Mouse (Mus musculus): Measurements from ENCODE around the gene Cyp24a1. TPM values are rescaled to one million over a fixed set of nuclear protein-coding genes. Genes with fewer than 3 reads are reported as not detected.

The Cyp24a1 gene
- polyA plus RNA-seq, 1 experiment from 2014 or later: not detected

- no peak overlapping the region for H3K27ac ChIP-seq (ENCODE audit: low read length)
- H3K27me3 ChIP-seq (replicated peaks; ENCODE audit: insufficient read depth, low read length): peaks cover 3% of the 10 kb centered on the region; the same call in 1 of the 2 replicates
- no peaks in the 10 kb centered on the region for H3K4me1 ChIP-seq (ENCODE audit: insufficient read depth, low read depth, low read length)
- no peak; the same call in 1 of the 2 replicates for ATAC-seq
- WGBS: 24% methylated on average over 8 of the region's 8 CpGs
- no peaks in the 10 kb centered on the region for H3K9me3 ChIP-seq (ENCODE audit: low read length)
- H3K36me3 ChIP-seq (ENCODE audit: insufficient read depth, low read length): no peaks in the 10 kb centered on the region
- peak; percentile 28 for DNase-seq (ENCODE audit: low spot score)
- no peak for TF ChIP-seq CTCF (IDR thresholded peaks at IDR 0.05)
- TF ChIP-seq EP300 (IDR thresholded peaks at IDR 0.05): no peak
- no peak overlapping the region for H3K9ac ChIP-seq (replicated peaks; ENCODE audit: low read depth)
- H3K4me3 ChIP-seq (ENCODE audit: low read depth, low read length): no peak overlapping the region
- no peak overlapping the region for H3K4me2 ChIP-seq (replicated peaks; ENCODE audit: low read depth, low read length)
Measured at GRCm38 (mm10) chr2:170503343-170503742, 6.4 kb upstream of the Cyp24a1 start.

DNA sequence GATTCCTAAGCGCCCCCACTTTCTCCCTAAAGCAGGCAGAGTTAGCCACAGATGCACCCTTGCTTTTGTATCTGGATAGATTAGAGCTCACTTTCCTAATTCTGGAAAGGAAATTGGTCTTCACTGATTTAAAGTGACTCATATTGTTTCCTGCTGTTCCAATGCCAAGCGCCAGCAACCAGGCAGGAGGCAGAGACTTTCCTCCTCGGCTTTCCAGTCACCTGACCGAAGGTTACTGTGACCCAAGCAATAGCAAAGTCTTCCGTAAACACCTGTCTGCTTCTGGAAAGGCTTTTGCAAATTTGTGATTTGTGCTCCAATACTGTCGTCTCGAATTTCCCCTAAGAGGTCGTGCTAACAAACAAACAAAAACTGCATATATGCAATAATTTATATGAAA lies 1.1 kb upstream of the Cyp24a1 start:
- no peak for TF ChIP-seq CTCF (IDR thresholded peaks at IDR 0.05)
- no peak for TF ChIP-seq EP300 (IDR thresholded peaks at IDR 0.05)
- Histone ChIP-seq H3K36me3 (ENCODE audit: insufficient read depth, low read length) (no peaks in the 10 kb centered on the region), H3K4me2 (replicated peaks; ENCODE audit: low read depth, low read length) (no peak overlapping the region), H3K4me3 (ENCODE audit: low read depth, low read length) (no peak overlapping the region), H3K9me3 (ENCODE audit: low read length) (no peaks in the 10 kb centered on the region), H3K4me1 (ENCODE audit: insufficient read depth, low read depth, low read length) (peaks cover 5% of the 10 kb centered on the region; the same call in 1 of the 2 replicates), H3K27me3 (replicated peaks; ENCODE audit: insufficient read depth, low read length) (peaks cover 43% of the 10 kb centered on the region), H3K27ac (ENCODE audit: low read length) (no peak overlapping the region), H3K9ac (replicated peaks; ENCODE audit: low read depth) (no peak overlapping the region)
- DNase-seq (ENCODE audit: low spot score): no peak
- 19% methylated on average over 8 of the region's 8 CpGs for WGBS
- ATAC-seq: no peak

GRCm38 (mm10) chr2:170496154-170496930 lies 603 bp downstream of the Cyp24a1 start, which contains the start of gene Pfdn4:
Gene Pfdn4 (plus strand): TSS chr2:170496428.
- Histone ChIP-seq H3K9me3 (ENCODE audit: low read length) (no peaks in the 10 kb centered on the region), H3K4me2 (replicated peaks; ENCODE audit: low read depth, low read length) (no peak within 1 kb of the TSS), H3K9ac (replicated peaks; ENCODE audit: low read depth) (no peak within 1 kb of the TSS), H3K27ac (ENCODE audit: low read length) (no peak within 1 kb of the TSS), H3K27me3 (replicated peaks; ENCODE audit: insufficient read depth, low read length) (peaks cover 47% of the 10 kb centered on the region), H3K36me3 (ENCODE audit: insufficient read depth, low read length) (no peaks in the 10 kb centered on the region), H3K4me1 (ENCODE audit: insufficient read depth, low read depth, low read length) (peaks cover 5% of the 10 kb centered on the region; the same call in 1 of the 2 replicates), H3K4me3 (ENCODE audit: low read depth, low read length) (no peak within 1 kb of the TSS; the same call in 1 of the 2 replicates)
- WGBS: 2% methylated on average over 46 of the region's 46 CpGs
- ATAC-seq: no peak
- DNase-seq (ENCODE audit: low spot score): peak; percentile 37
- TF ChIP-seq CTCF (IDR thresholded peaks at IDR 0.05) (no peak), EP300 (IDR thresholded peaks at IDR 0.05) (no peak)

DNA sequence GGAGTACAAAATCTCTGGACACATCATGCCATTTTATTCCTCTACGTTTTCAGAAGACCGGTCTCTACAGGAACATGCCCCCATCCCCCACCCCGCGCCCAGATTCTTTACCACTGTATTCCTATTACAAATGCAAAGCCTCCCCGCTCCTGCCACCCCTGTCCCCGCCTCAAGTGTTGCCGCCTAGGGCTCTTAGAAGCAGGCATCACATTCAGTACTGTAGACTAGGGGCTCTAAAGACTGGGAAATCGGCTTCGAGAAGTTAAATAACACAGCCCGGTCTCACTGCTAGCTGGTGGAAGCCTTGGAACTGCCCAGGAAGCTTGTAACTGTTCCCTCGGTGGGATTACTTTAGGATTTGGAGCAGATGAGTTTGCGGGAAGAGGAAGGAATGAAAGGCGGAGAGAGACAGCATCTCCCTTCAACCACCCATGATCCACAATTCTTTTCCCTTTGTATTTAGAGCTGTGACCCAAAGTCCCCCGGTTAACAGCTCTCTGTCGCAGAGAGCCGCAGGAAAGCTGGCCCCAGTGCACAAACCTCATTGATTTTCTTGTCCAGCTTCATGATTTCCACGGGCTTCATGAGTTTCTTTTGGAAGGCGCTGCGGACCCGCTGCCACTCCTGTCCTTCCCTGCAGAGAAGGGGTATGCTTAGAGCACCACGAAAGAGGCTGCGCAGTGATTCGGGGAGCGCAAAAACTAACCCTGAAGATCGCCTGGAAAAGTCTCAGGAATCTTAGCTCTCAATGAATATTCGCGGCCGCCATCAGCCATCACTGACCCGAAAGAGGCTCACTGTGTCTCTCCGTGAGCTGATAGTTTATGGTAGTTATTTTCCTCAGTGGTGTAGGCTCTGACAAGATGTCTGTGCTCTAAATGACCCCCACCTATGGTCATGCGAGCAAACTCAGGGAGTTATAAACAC lies 1.9 kb downstream of the Cyp24a1 start:
- Histone ChIP-seq H3K4me2 (replicated peaks; ENCODE audit: low read depth, low read length) (no peak overlapping the region), H3K36me3 (ENCODE audit: insufficient read depth, low read length) (no peaks in the 10 kb centered on the region), H3K27me3 (replicated peaks; ENCODE audit: insufficient read depth, low read length) (peaks cover 47% of the 10 kb centered on the region), H3K9ac (replicated peaks; ENCODE audit: low read depth) (no peak overlapping the region), H3K27ac (ENCODE audit: low read length) (no peak overlapping the region), H3K4me3 (ENCODE audit: low read depth, low read length) (no peak overlapping the region), H3K9me3 (ENCODE audit: low read length) (no peaks in the 10 kb centered on the region), H3K4me1 (ENCODE audit: insufficient read depth, low read depth, low read length) (peaks cover 5% of the 10 kb centered on the region; the same call in 1 of the 2 replicates)
- DNase-seq (ENCODE audit: low spot score) (no peak), ATAC-seq (no peak)
- WGBS: 8% methylated on average over 31 of the region's 31 CpGs
- TF ChIP-seq CTCF (IDR thresholded peaks at IDR 0.05) (no peak), EP300 (IDR thresholded peaks at IDR 0.05) (no peak)

- 62% methylated on average over 26 of the region's 26 CpGs for WGBS
Measured at GRCm38 (mm10) chr2:170487890-170488502, 8.9 kb downstream of the Cyp24a1 start.

More at GRCm38 (mm10) chr2:170487890-170488502, 8.9 kb downstream of the Cyp24a1 start:
- H3K4me2 ChIP-seq (replicated peaks; ENCODE audit: low read depth, low read length): no peak overlapping the region
- no peak overlapping the region for H3K27ac ChIP-seq (ENCODE audit: low read length)
- no peaks in the 10 kb centered on the region for H3K4me1 ChIP-seq (ENCODE audit: insufficient read depth, low read depth, low read length)
- 0 out of 2 replicates have a peak, but pooled peaks cover 4% of the 10 kb centered on the region for H3K27me3 ChIP-seq (replicated peaks; ENCODE audit: insufficient read depth, low read length)
- no peaks in the 10 kb centered on the region for H3K36me3 ChIP-seq (ENCODE audit: insufficient read depth, low read length)
- no peak for TF ChIP-seq EP300 (IDR thresholded peaks at IDR 0.05)
- TF ChIP-seq CTCF (IDR thresholded peaks at IDR 0.05): peak; percentile 75
- H3K9me3 ChIP-seq (ENCODE audit: low read length): no peaks in the 10 kb centered on the region
- ATAC-seq (no peak), DNase-seq (ENCODE audit: low spot score) (peak; percentile 40)
- H3K9ac ChIP-seq (replicated peaks; ENCODE audit: low read depth): no peak overlapping the region
- no peak overlapping the region for H3K4me3 ChIP-seq (ENCODE audit: low read depth, low read length)
